Mouse (Mus musculus) ES-Bruce4 (cell line): ENCODE measurements around the gene Psmf1.

Source experiments
- CTCF ChIP-seq: IDR thresholded peaks from one replicate; pipeline ENCODE4 v1.8.1; 2011; ENCODE audit warnings: low read depth, low read length
- EP300 ChIP-seq: IDR thresholded peaks from 2 replicates; pipeline ENCODE4 v1.6.1; 2011; ENCODE audit warnings: low read depth, low read length; ENCODE audit not compliant: insufficient read depth
- POLR2A ChIP-seq: IDR thresholded peaks from one replicate; pipeline ENCODE4 v1.8.1; 2011; ENCODE audit warnings: low read length; ENCODE audit not compliant: insufficient read depth

DNA sequence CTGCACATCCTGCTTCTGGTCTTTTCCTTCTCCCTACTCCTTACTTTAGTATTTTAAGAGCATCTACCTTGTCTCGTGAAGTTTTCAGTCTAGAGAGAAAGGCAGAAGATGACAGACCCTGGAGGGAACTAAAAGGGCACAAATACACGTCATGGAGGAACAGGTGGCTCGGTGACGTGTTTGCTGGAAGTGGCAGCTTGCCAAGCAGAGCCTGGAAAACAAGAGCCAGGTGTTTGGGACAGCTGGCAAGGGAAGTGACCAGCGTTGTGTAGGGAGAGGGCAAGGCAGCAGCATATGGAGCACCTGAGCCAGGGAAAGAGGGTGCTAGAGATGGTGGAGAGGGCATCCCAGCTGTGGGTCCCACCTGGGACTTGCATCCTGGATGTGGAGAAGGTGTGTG is 47.2 kb upstream of the Psmf1 start:
- no peak for TF ChIP-seq CTCF
- TF ChIP-seq EP300: no peak
- TF ChIP-seq POLR2A: no peak
